Mouse (Mus musculus): Measurements from ENCODE around the gene Nasp. TPM values are rescaled to one million over a fixed set of nuclear protein-coding genes. Genes with fewer than 3 reads are reported as not detected.
A peak's percentile ranks its signal among the peaks of the same experiment; 100 is the strongest.

Nasp gene
- polyA plus RNA-seq, 1 experiment from 2014 or later, result 172 TPM

DNA sequence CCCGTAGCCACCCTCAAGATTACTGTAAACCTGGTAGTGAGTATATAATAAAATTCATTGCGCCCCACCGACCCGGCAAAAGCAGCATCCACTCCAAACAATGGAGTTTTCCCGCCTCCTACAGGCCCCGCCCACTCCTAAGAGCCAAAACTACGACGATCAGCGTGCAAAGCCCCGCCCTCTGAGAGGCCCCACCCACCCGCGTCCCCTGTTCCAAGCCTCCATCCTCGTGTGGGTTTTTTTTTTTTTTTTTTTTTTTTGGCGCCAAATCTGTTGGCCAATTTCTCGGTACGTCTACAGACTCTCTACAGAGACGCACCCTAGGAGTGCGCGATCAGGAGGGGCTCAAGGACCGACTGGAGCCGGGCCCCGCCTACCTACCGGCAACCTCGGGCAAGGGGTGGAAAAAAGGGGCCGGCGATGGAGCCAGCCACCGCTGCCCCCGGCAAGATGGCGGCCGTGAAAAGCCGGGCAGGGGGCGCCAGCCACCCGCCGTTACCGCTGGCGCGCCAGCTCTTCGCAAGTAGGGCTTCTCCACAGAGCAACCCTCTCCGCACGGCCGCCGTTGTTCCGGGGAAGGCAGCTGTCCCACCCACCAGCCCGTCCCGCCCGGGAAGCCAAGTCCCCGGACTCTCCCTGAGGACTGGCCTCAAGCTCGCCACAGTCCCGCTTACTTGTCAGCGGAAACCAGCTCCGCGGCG is 933 bp downstream of the Nasp start:
- Histone ChIP-seq H3K4me2 (replicated peaks) (peak overlapping the region; percentile 72), H3K4me3 (peak overlapping the region; percentile 92), H3K9me3 (no peaks in the 10 kb centered on the region), H3K27ac (peak overlapping the region; percentile 69), H3K9ac (peak overlapping the region; percentile 76), H3K27me3 (replicated peaks) (no peaks in the 10 kb centered on the region), H3K4me1 (peaks cover 19% of the 10 kb centered on the region), H3K36me3 (peaks cover 4% of the 10 kb centered on the region)
- peak; percentile 74 for ATAC-seq (ENCODE audit: low FRiP score, low read depth)
- WGBS, result under 1% methylated on average over 53 of the region's 53 CpGs

DNA sequence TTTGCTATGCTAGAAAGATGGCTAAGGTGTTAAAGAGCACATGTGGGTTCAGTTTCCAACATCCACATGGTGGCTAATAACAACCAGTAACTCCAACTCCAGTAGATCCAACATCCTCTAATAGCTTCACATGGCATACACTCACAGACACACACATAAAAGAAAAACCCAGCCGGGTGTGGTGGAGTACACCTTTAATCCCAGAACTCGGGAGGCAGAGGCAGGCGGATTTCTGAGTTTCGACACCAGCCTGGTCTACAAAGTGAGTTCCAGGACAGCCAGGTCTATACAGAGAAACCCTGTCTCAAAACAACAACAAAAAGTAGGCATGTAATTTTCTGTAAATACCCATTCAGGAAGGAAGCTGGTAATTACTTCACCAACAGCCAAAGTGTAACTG is 2.9 kb downstream of the Nasp start:
- no peak overlapping the region for H3K27ac ChIP-seq
- 92% methylated on average over 4 of the region's 4 CpGs for WGBS
- no peaks in the 10 kb centered on the region for H3K27me3 ChIP-seq (replicated peaks)
- H3K9me3 ChIP-seq, result no peaks in the 10 kb centered on the region
- ATAC-seq (ENCODE audit: low FRiP score, low read depth), result no peak
- peaks cover 21% of the 10 kb centered on the region for H3K36me3 ChIP-seq
- no peak overlapping the region for H3K9ac ChIP-seq
- peak overlapping the region; percentile 72; the same call in 1 of the 2 replicates for H3K4me2 ChIP-seq (replicated peaks)
- no peak overlapping the region for H3K4me3 ChIP-seq
- H3K4me1 ChIP-seq, result peaks cover 19% of the 10 kb centered on the region

DNA sequence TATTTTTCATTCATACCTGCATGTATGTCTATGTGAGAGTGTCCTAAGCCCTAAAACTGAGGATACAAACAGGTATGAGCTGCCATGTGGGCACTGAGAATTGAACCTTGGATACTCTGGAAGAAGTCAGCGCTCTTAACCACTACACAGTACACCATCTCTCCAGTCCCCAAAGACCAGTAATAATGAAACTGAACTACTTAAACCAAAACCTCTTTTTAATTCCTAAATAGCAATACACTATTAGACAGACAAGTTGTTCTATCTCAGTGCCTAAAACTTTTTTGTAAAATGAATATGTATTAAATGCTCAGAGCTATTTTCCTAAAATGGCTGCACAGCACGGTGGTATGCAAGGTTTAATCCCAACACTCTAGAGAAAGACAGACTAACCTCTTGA is 12.5 kb downstream of the Nasp start:
- Histone ChIP-seq H3K4me1 (no peaks in the 10 kb centered on the region), H3K9me3 (no peaks in the 10 kb centered on the region), H3K4me2 (replicated peaks) (no peak overlapping the region), H3K4me3 (no peak overlapping the region), H3K27me3 (replicated peaks) (no peaks in the 10 kb centered on the region), H3K36me3 (peaks cover 77% of the 10 kb centered on the region), H3K9ac (no peak overlapping the region), H3K27ac (no peak overlapping the region)
- no peak for ATAC-seq (ENCODE audit: low FRiP score, low read depth)
- WGBS, result 99% methylated on average over 2 of the region's 2 CpGs

GRCm38 (mm10) chr4:116612621-116613020 is 15.1 kb downstream of the Nasp start:
- Histone ChIP-seq H3K27ac (no peak overlapping the region), H3K9ac (no peak overlapping the region), H3K4me3 (no peak overlapping the region), H3K9me3 (no peaks in the 10 kb centered on the region), H3K4me1 (no peaks in the 10 kb centered on the region), H3K36me3 (peaks cover 72% of the 10 kb centered on the region), H3K27me3 (replicated peaks) (no peaks in the 10 kb centered on the region), H3K4me2 (replicated peaks) (no peak overlapping the region)
- no peak for ATAC-seq (ENCODE audit: low FRiP score, low read depth)
- WGBS, result 98% methylated on average over 2 of the region's 2 CpGs

DNA sequence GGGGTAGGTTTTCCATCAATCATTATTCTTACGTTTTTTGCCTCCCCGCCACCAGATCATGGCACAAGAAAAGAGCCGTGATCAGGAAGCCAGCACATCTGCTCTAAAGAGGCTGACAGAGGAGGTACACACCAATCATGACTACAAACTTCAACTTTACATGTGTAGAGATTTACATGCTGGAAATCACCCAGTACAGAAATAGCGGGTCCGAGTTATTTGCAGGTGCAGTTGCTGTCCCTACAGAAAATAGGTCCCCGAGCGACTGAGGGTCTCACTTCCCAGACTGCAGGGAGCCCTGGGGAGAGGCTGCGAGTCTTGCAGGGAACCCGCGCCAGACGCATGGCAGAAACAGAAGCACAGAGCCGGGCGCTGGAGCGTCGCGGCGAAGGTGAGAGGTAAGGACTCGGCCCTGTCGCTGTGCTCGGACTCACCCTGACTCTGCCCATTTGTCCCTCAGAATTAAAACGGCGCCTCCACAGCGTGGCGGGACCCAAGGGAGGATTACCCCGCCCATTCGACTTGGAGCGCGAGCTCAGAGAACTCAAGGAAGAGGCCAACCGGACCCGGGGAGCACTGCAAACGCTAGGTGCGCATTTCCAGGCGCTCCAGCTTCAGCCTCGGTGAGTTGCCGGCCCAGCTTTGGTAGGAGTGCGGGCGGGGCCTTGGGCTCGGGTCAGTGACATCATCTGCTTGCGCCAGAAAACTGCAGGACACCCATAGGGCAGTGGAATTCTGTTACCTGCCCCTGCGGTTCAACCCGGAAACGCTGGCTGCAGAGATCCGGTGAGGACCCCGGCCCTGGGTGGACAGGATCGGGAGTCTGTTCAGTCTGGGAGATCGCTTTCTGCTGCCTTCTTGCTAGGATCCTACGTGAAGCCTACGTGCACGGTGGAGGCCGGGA is 30.5 kb downstream of the Nasp start:
- 2% methylated on average over 50 of the region's 50 CpGs for WGBS
- ATAC-seq (ENCODE audit: low FRiP score, low read depth), result peak; percentile 91
- H3K27me3 ChIP-seq (replicated peaks), result no peaks in the 10 kb centered on the region

DNA sequence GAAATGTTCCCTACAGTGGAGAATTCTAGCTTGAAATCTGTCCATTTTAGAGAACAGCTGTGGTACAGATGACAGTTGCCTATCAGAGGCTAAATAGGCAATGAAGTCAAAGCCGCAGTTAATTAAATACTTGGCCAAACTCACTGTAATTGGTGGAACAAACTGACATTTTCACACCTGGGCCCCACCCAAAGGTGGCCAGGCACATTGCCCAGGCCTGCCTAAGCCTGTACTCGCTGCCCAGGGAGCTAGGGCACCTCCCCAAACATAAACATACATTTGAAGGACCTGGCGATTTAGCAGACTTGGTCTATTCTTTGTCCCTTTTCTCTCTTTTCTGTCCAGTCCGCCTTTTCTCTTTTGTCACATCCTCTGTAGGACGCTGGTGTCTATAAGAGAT is 31.4 kb downstream of the Nasp start, which contains the start of gene Ccdc17:
Gene Ccdc17, plus strand, starts transcription at position 276 of the 400 bp plus-strand sequence.
- ATAC-seq (ENCODE audit: low FRiP score, low read depth), result no peak
- peaks cover 17% of the 10 kb centered on the region; the same call in 1 of the 2 replicates for H3K4me1 ChIP-seq
- no peaks in the 10 kb centered on the region for H3K27me3 ChIP-seq (replicated peaks)
- 33% methylated on average over 5 of the region's 5 CpGs for WGBS
- H3K4me2 ChIP-seq (replicated peaks), result peak within 1 kb of the TSS; percentile 69
- H3K9me3 ChIP-seq, result no peaks in the 10 kb centered on the region
- peak within 1 kb of the TSS; percentile 71 for H3K9ac ChIP-seq
- H3K36me3 ChIP-seq, result peaks cover 36% of the 10 kb centered on the region
- H3K4me3 ChIP-seq, result peak within 1 kb of the TSS; percentile 61
- no peak within 1 kb of the TSS for H3K27ac ChIP-seq

More for the DNA sequence above, 30.5 kb downstream of the Nasp start:
- Histone ChIP-seq H3K9me3 (no peaks in the 10 kb centered on the region), H3K27ac (no peak overlapping the region), H3K4me3 (peak overlapping the region; percentile 61), H3K4me1 (peaks cover 17% of the 10 kb centered on the region; the same call in 1 of the 2 replicates), H3K36me3 (peaks cover 36% of the 10 kb centered on the region), H3K9ac (peak overlapping the region; percentile 71), H3K4me2 (replicated peaks) (peak overlapping the region; percentile 69)

DNA sequence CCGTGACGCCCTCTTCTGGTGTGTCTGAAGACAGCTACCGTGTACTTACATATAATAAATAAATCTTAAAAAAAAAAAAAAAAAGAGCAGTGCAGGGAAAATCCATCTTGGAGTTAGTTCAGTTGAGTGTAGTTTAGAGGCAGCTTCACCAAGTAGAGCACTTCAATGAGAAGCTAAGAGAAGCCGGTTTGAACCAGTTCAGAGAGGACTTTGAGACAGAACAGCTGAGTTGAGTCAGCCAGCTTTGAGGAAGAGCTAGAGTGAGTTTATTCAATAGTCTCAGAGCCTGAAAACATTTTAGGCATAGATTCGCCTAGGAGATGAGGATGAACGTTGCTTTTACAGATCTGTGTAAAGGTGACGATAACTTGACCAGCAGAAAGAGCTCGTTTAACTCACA is 31.9 kb downstream of the Nasp start:
- WGBS, result 83% methylated on average over 8 of the region's 8 CpGs
- H3K36me3 ChIP-seq, result peaks cover 36% of the 10 kb centered on the region

DNA sequence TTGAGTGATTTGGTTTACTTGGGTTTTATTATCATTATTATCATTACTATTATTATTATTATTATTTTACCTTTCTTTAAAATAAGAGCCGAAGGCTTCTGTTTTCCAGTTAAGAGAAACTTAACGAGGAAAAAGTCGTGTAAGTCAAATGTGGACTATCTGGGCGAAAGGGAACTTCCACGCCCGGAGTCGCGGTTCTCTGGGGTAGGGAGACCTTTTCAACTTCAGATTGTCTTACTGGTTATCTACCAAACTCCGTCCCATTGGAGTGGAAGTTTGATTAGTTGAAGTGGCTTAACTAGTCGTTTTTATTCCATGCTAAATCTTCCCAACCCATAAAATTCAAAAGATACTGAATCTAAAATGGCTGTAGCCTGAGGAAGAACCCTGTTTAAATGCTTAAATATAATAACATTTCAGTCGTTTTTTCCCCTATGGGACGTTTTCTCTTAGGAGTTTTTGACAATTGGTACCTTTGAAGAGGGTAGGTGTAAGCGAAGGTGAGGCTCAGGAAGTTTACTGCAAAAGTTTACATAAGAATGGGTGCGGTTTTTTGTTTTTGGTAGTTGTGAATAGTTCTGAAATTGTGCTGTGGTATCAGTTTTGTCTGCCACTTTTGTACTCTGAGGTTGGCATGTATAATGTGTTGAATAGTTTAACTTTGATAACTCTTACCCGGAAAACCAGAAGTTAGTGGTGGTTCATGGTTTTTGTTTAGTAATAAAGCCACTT is 69.4 kb downstream of the Nasp start:
- Histone ChIP-seq H3K36me3 (peaks cover 8% of the 10 kb centered on the region), H3K4me1 (peaks cover 10% of the 10 kb centered on the region), H3K9ac (peak overlapping the region; percentile 73), H3K27me3 (replicated peaks) (no peaks in the 10 kb centered on the region), H3K4me2 (replicated peaks) (peak overlapping the region; percentile 77), H3K9me3 (no peaks in the 10 kb centered on the region), H3K4me3 (peak overlapping the region; percentile 84), H3K27ac (no peak overlapping the region)
- no peak for ATAC-seq (ENCODE audit: low FRiP score, low read depth)
- 5% methylated on average over 15 of the region's 15 CpGs for WGBS

More for the DNA sequence above, 31.9 kb downstream of the Nasp start:
- Histone ChIP-seq H3K9ac (no peak overlapping the region), H3K4me1 (peaks cover 17% of the 10 kb centered on the region; the same call in 1 of the 2 replicates), H3K4me2 (replicated peaks) (no peak overlapping the region), H3K4me3 (no peak overlapping the region), H3K27ac (no peak overlapping the region), H3K9me3 (no peaks in the 10 kb centered on the region), H3K27me3 (replicated peaks) (no peaks in the 10 kb centered on the region)
- no peak for ATAC-seq (ENCODE audit: low FRiP score, low read depth)

DNA sequence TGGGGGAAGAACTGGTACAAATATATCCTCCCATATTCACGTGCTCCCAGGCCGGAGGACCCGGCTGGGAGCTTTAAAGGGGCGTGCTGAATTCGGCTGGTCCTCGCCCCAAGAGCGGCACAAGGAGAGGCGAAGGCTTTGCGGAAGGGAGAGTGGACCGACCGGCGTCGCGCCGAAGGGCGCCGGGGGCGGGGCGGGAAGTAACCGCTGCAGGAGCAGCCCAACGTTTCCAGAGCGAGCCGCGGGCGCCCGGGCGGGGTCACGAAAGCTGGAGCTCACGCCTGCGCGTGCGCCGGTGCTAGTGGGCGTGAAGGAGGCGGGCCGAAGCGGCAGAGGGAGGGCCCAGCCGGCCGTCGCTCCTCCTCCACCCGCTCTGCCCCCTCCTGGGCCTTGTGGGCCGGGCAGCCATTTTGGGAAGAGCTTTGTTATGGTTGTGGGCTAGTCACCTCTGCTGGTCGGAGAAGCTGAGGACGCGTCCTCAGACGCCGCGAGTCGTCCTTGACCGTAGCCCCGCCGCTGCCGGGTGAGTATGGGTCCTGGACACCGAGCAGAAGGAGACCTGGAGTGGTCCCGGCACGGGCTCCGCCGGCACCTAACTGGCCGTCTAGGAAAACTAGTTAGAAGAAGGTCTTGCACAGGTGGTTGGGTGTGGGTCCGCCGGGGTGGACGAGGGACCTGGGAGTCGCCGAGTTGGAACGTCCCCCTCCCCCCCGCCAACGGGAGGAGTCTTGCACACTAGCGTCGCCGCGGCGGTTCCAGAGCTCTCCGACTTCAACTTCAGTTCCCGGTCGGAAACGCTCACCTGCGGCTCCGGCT is 70.2 kb downstream of the Nasp start, which contains the start of gene Gpbp1l1:
Gene Gpbp1l1, plus strand, starts transcription at position 353 of the 816 bp plus-strand sequence.
- Histone ChIP-seq H3K4me1 (peaks cover 10% of the 10 kb centered on the region), H3K4me3 (peak within 1 kb of the TSS; percentile 84), H3K9me3 (no peaks in the 10 kb centered on the region), H3K27me3 (replicated peaks) (no peaks in the 10 kb centered on the region), H3K9ac (peak within 1 kb of the TSS; percentile 73), H3K27ac (peak within 1 kb of the TSS; percentile 64), H3K36me3 (peaks cover 13% of the 10 kb centered on the region), H3K4me2 (replicated peaks) (peak within 1 kb of the TSS; percentile 77)
- WGBS, result under 1% methylated on average over 78 of the region's 78 CpGs
- ATAC-seq (ENCODE audit: low FRiP score, low read depth), result peak; percentile 97

DNA sequence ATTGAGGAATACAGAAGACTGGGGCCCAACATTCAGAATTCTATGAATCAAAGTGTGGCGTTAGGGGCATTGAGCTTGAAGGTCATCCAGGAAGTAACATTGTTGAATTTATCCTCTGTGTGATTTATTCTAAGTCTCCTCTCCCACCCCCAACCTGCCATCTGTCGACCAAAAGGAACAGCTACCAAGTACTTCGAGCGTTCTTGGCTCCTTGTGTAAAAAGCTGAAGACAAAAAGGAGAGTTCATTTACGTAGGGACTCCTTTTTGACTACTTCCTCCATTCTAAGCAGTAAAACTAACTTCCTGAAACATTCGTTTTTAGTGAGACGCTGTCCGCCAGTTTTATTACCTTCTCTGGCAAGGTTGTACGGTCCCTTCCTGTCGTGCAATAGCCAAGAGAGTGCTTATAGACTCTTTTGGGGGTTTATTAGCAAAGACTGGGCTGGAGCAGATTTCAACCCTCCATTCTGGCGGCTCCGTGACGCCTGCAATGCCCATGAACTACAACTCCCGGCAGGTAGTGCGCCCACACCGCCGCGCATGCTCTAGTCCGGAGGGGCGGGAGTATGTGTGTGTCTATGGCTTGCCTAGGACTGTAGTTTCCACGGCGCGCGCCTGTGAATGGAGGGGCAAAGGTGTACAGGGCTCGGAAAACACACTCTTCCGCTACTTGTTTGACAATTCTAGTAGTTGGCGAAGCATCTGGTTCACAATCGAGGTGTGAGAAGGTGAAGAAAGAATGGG is 71.0 kb downstream of the Nasp start:
- Histone ChIP-seq H3K4me1 (peaks cover 10% of the 10 kb centered on the region), H3K27ac (peak overlapping the region; percentile 57), H3K9me3 (no peaks in the 10 kb centered on the region), H3K36me3 (peaks cover 17% of the 10 kb centered on the region), H3K4me2 (replicated peaks) (peak overlapping the region; percentile 77), H3K27me3 (replicated peaks) (no peaks in the 10 kb centered on the region), H3K9ac (peak overlapping the region; percentile 73), H3K4me3 (peak overlapping the region; percentile 84)
- under 1% methylated on average over 28 of the region's 28 CpGs for WGBS
- peak; percentile 98 for ATAC-seq (ENCODE audit: low FRiP score, low read depth)

All from neural tube, embryonic 12.5 days (tissue).